Mouse (Mus musculus) heart, postnatal 0 days (tissue): ENCODE data around the gene Prrxl1. TPM values are rescaled to one million over a fixed set of nuclear protein-coding genes. Genes with fewer than 3 reads are reported as not detected.

ENCODE experiments used
- ATAC-seq: fragments of 200-750 bp; cut with Nextera tagmentation; 2 replicates; pipeline ENCODE4 v1.8.0; 2017; ENCODE audit warnings: low read depth, moderate number of reproducible peaks, moderate library complexity; ENCODE audit not compliant: insufficient read depth
- DNase-seq: peaks from one replicate; pipeline ENCODE4 v3.0.0-alpha.2; 2016; ENCODE audit warnings: low spot score
- H3K27ac ChIP-seq: fragments of 300-500 bp; sonication (generic); 2 replicates; pipeline ENCODE4 v1.5.1; 2014; ENCODE audit warnings: low read depth, mild to moderate bottlenecking
- H3K27me3 ChIP-seq: fragments of 300-500 bp; sonication (generic); 2 replicates; pipeline ENCODE4 v1.6.1; 2014; ENCODE audit warnings: low read length, mixed read lengths; ENCODE audit not compliant: control insufficient read depth, insufficient read depth
- H3K36me3 ChIP-seq: fragments of 300-500 bp; sonication (generic); replicated peaks from 2 replicates; pipeline ENCODE4 v1.6.1; 2014; ENCODE audit warnings: low read length, mixed read lengths; ENCODE audit not compliant: control insufficient read depth, insufficient read depth
- H3K4me1 ChIP-seq: fragments of 300-500 bp; sonication (generic); 2 replicates; pipeline ENCODE4 v1.6.1; 2014; ENCODE audit warnings: antibody characterized with exemption; ENCODE audit not compliant: control insufficient read depth, insufficient read depth
- H3K4me2 ChIP-seq: fragments of 300-500 bp; sonication (generic); 2 replicates; pipeline ENCODE4 v1.6.1; 2014; ENCODE audit warnings: low read depth, mild to moderate bottlenecking, low read length, moderate library complexity
- H3K4me3 ChIP-seq: fragments of 300-500 bp; sonication (generic); 2 replicates; pipeline ENCODE4 v1.5.1; 2014; ENCODE audit warnings: low read depth, low read length
- H3K9ac ChIP-seq: fragments of 300-500 bp; sonication (generic); replicated peaks from 2 replicates; pipeline ENCODE4 v1.6.1; 2014; ENCODE audit warnings: low read depth, low read length, mixed read lengths
- H3K9me3 ChIP-seq: fragments of 300-500 bp; sonication (generic); replicated peaks from 2 replicates; pipeline ENCODE4 v1.6.1; 2016; ENCODE audit warnings: low read length; ENCODE audit not compliant: control insufficient read depth
- CTCF ChIP-seq: IDR thresholded peaks from 2 replicates; pipeline ENCODE4 v1.5.1; 2016; ENCODE audit warnings: antibody characterized with exemption, control low read depth, low read depth
- EP300 ChIP-seq: IDR thresholded peaks from 2 replicates; pipeline ENCODE4 v1.6.1; 2016; ENCODE audit warnings: antibody characterized with exemption, low read depth
- WGBS: fragments of 180-500 bp; shearing (Covaris S2); extraction: QIAGEN DNeasy Blood & Tissue Kit; methylation state at CpG from one replicate; pipeline ENCODE4 v1.1.7; 2014; 5-methylcytosine and 5-hydroxymethylcytosine counted together
- polyA plus RNA-seq: library from polyadenylated mRNA; unstranded; fragments of >200 nt; fragmentation: Nextera tagmentation; extraction: Ambion mirVana; gene quantifications from 2 replicates; pipeline ENCODE4 v1.2.1, GENCODE M21; 2015
- total RNA-seq: library from RNA; depleted of rRNA; stranded (reverse); fragments of >200 nt; gene quantifications from 2 replicates; pipeline ENCODE4 v1.2.3, GENCODE M21; 2014; ENCODE audit warnings: low replicate concordance; rRNA removed

Gene Prrxl1
- total RNA-seq (not detected in 2 replicates), polyA plus RNA-seq (0.08 TPM in 1 of 2 replicates, not detected in the other)

DNA sequence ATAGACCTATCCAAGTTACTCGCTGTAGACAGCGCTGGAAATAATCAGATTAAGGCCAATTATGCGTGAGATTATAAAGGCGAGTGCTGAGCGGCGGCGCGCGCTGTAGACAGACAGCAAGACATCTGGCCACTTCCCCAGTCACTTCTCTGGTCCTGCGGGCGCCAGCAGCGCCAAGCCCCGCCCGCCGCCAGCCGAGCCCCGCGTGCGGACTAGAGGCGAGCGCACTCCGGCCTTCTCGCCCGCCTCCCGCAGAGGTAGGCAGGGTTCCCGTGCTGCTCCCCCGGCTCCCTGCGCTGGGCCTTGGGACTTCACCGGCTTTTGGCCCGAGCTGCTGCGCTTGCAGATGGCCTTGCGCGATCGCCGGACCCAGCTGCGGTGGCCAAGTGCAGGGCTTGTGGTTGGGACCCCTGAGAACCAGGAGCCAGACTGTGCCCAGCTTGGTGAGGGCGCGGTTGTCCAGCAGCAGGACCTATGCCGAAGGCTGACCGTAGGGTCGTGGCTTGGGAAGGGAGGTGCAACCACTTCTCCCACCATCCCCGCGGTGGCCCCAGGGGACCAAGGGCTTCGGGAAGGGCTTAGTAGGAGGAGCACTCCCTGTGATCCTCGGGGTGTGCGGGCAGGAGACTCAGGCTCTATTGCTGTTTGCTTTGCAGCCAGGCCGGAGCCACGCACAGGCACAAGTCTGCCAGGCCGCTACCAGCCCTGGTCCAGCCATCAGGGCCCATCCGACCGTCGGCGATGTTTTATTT, at the start of gene Prrxl1:
Gene Prrxl1, plus strand, starts transcription at position 118 of the 752 bp plus-strand sequence.
- 1% methylated on average over 53 of the region's 53 CpGs for WGBS

DNA sequence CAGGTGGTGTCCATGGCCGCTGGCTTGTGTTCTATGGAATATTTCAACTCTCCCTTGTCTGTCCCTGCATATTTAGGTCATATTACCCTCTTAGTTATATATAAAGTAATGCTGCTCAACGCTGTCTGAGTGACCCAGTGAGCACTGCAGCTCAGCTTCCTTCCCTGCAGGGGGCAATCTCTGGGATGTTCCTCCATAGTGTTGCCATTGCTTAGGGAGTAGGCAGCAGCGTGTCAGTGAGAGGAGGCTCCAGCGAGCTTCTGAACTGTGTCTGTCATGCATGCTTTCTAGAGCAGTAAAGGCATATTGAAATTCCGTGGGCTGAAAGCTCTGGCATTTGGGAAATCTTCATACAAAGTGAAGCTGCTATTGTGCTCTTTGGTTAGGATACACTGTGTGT, 47.4 kb upstream of the Prrxl1 start:
- H3K27me3 ChIP-seq, result no peaks in the 10 kb centered on the region

More for the DNA sequence above, at the start of gene Prrxl1:
- TF ChIP-seq CTCF (no peak), EP300 (no peak)
- no peaks in the 10 kb centered on the region for H3K36me3 ChIP-seq
- H3K9me3 ChIP-seq, result no peaks in the 10 kb centered on the region
- no peak within 1 kb of the TSS for H3K9ac ChIP-seq
- no peak within 1 kb of the TSS for H3K27ac ChIP-seq
- no peak for DNase-seq
- H3K4me1 ChIP-seq, result no peaks in the 10 kb centered on the region
- peak within 1 kb of the TSS; percentile 29 for H3K4me3 ChIP-seq
- H3K27me3 ChIP-seq, result peaks cover 91% of the 10 kb centered on the region
- H3K4me2 ChIP-seq, result peak within 1 kb of the TSS; percentile 44
- ATAC-seq, result no peak

DNA sequence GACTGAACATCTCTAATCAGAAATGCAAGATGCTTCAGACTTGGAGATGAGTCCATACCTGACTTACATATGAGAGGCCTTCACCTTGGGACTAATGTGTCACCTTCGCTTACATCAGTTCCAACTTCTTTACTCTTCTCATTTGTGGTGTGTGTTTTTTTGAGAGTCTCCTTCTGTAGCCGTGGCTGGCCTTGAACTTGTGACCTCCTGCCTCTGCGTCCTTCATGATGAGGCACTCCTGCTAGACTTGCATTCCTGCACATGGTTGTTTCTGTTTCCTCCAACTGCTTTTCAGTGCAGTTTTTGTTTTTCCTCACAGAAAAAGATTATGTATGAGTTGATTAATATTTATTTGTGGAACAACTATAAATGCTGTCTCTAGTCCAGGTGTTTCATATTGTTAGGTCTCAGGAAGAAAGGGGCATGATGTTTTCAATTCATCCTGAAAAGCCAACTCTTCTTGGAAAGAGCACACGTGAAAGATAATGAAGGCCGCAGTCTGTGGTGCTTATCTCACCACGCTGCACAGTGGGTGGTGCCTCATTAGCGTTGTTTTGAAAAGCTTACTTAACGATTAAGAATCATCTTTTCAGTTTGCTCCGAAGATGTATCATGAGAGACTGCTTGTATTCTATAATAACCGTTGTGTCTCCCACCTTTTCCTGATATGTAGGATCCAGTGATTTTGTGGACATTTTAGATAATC, 45.9 kb upstream of the Prrxl1 start:
- no peak for DNase-seq
- H3K9me3 ChIP-seq, result no peaks in the 10 kb centered on the region
- no peak overlapping the region for H3K9ac ChIP-seq
- no peaks in the 10 kb centered on the region for H3K27me3 ChIP-seq
- no peak for ATAC-seq
- H3K36me3 ChIP-seq, result peaks cover 38% of the 10 kb centered on the region
- WGBS, result 69% methylated on average over 10 of the region's 10 CpGs
- H3K4me3 ChIP-seq, result no peak overlapping the region
- no peaks in the 10 kb centered on the region for H3K4me1 ChIP-seq
- TF ChIP-seq EP300, result no peak
- no peak for TF ChIP-seq CTCF
- H3K4me2 ChIP-seq, result no peak overlapping the region
- no peak overlapping the region for H3K27ac ChIP-seq

More for the DNA sequence above, 47.4 kb upstream of the Prrxl1 start:
- H3K4me2 ChIP-seq, result no peak overlapping the region
- peaks cover 40% of the 10 kb centered on the region for H3K36me3 ChIP-seq
- 80% methylated on average over 5 of the region's 5 CpGs for WGBS
- ATAC-seq (no peak), DNase-seq (no peak)
- TF ChIP-seq EP300 (no peak), CTCF (no peak)
- no peak overlapping the region for H3K9ac ChIP-seq
- no peaks in the 10 kb centered on the region for H3K9me3 ChIP-seq
- H3K4me1 ChIP-seq, result no peaks in the 10 kb centered on the region
- H3K4me3 ChIP-seq, result no peak overlapping the region
- H3K27ac ChIP-seq, result no peak overlapping the region

DNA sequence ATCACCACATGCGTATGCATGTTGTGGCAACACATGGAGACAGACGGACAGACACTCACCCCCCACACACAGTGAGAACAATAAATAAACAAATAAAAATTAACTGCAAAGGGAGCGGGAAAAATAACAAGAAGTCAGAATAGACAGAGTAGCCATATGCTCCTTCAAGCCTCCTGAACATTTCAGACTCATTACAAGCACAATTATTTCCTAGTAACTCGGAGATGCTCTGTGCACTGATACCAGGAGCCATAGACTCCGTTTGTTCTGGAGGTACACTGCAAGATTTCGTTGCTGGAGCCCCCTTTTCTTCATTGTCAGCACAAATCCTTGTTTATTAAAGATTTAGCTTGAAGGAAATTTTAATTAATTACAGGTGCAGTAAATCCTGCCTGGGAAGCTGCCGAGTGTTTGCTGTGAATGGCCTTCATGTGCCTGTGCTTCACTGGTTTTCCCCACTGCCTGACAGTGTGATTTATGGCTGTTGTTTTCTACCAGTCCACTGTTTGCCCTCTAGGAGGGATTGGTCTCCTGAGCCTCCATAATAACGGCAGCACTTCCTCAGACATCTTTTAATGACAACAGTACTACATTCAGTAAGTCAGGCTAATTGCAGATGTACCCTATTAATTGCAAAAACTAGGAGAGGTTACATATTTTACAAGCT, 44.2 kb upstream of the Prrxl1 start:
- ATAC-seq (no peak), DNase-seq (no peak)
- no peaks in the 10 kb centered on the region for H3K27me3 ChIP-seq
- H3K36me3 ChIP-seq, result peaks cover 47% of the 10 kb centered on the region
- H3K4me1 ChIP-seq, result no peaks in the 10 kb centered on the region
- TF ChIP-seq EP300, result no peak
- TF ChIP-seq CTCF, result no peak
- no peak overlapping the region for H3K27ac ChIP-seq
- H3K9me3 ChIP-seq, result no peaks in the 10 kb centered on the region
- 81% methylated on average over 8 of the region's 8 CpGs for WGBS
- H3K4me3 ChIP-seq, result no peak overlapping the region
- no peak overlapping the region for H3K9ac ChIP-seq
- no peak overlapping the region for H3K4me2 ChIP-seq

DNA sequence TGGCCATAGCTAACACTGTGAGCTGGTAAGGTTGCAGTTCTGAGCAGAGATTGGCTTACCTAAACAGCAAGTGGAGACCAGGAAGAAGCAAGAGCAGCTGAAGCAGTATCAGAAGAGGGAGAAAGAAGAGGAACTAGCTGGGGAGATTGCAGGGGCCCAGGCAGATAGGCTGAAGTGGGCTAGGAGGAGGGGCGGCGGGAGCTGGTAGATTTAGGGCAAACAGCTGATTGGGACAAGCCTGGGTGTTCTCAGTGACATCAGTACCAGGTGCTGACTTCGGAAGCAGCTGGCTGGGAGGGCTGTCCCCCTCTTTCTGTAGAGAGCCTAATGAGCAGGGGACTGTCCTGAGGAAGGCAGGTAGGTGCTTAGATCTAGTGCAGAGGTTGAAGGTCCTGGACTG, 37.8 kb upstream of the Prrxl1 start:
- Histone ChIP-seq H3K27ac (no peak overlapping the region), H3K36me3 (peaks cover 67% of the 10 kb centered on the region), H3K27me3 (no peaks in the 10 kb centered on the region), H3K4me2 (no peak overlapping the region), H3K9ac (no peak overlapping the region), H3K4me3 (no peak overlapping the region), H3K9me3 (no peaks in the 10 kb centered on the region), H3K4me1 (no peaks in the 10 kb centered on the region)
- WGBS, result 86% methylated on average over 3 of the region's 3 CpGs
- no peak for ATAC-seq
- TF ChIP-seq CTCF, result no peak
- no peak for TF ChIP-seq EP300
- DNase-seq, result no peak
